Mouse (Mus musculus): ENCODE measurements around the gene Ehbp1l1.

GRCm38 (mm10) chr19:5734325-5734724 is 8.2 kb upstream of the Ehbp1l1 start:
- no peak for TF ChIP-seq GATA1 (IDR thresholded peaks at IDR 0.05; ENCODE audit: borderline replicate concordance, low read length)
- TF ChIP-seq FLI1 (IDR thresholded peaks at IDR 0.05; ENCODE audit: low read length), result no peak
